Mouse (Mus musculus): Measurements from ENCODE around the gene Tbc1d14. TPM values are rescaled to one million over a fixed set of nuclear protein-coding genes. Genes with fewer than 3 reads are reported as not detected.

The Tbc1d14 gene
- polyA plus RNA-seq, 1 experiment from 2014 or later = 57.3 TPM

DNA sequence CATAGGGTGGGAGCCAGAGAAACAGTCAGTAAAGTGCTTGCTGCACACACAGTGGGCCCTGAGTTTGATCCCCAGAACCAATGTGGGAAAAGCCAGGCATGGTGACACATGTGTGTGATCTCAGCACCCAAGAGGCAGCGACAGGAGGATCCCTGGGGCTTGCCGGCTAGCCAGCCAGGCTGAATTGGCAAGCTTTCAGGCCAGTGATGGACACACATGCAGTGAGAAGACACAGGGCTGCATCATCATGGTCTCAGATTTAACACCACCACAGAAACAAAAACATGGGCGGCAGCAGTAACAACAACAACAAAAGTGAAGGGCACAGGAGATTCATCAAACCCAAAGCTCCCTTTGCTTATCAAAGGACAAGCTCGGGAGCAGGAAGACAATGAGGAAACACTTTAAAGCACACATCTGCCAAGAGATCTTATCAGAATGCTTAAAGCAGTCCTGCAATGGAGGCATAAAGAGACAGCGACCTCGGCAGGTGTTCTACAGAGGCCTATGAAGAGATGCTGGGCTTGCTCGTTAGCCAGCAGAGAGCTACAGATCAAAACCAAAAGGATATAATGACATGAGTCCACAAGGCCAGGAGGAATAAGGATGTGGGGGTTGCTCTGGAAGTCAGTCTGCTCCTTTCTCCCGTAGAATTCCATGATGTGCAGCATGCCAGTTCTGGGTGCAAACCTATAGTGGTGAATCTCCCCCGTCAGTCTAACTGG, 146.7 kb downstream of the Tbc1d14 start:
- 48% methylated on average over 9 of the region's 9 CpGs for WGBS
- Histone ChIP-seq H3K27me3 (replicated peaks) (no peaks in the 10 kb centered on the region), H3K27ac (no peak overlapping the region), H3K9ac (no peak overlapping the region), H3K4me3 (no peak overlapping the region), H3K4me1 (peaks cover 10% of the 10 kb centered on the region), H3K4me2 (replicated peaks) (no peak overlapping the region), H3K9me3 (no peaks in the 10 kb centered on the region), H3K36me3 (no peaks in the 10 kb centered on the region)
- ATAC-seq (ENCODE audit: low FRiP score, low read depth) = no peak

DNA sequence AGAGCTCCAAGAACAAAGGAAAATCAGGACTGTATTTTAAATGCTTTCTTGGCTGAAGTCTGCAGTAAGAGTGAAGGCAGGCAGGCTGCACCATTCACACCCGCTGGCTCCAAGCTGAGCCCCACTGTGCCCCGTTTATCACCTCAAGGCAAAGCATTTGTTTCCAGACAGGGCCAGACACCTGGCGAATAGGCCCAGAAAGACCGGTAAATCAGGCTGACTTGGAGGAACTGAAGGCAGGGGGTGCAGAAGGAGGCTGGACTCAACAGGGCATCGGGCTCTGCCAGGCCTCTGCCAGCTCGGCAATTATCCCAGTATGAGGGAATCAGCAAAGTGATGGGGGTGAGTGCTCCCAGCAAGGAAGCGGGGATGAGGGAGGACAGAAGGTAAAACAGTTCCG, 148.0 kb downstream of the Tbc1d14 start:
- Histone ChIP-seq H3K4me1 (peaks cover 7% of the 10 kb centered on the region; the same call in 1 of the 2 replicates), H3K9me3 (no peaks in the 10 kb centered on the region), H3K4me3 (no peak overlapping the region), H3K36me3 (no peaks in the 10 kb centered on the region), H3K27me3 (replicated peaks) (no peaks in the 10 kb centered on the region), H3K9ac (no peak overlapping the region), H3K4me2 (replicated peaks) (no peak overlapping the region), H3K27ac (no peak overlapping the region)
- ATAC-seq (ENCODE audit: low FRiP score, low read depth) = no peak
- 25% methylated on average over 8 of the region's 8 CpGs for WGBS

DNA sequence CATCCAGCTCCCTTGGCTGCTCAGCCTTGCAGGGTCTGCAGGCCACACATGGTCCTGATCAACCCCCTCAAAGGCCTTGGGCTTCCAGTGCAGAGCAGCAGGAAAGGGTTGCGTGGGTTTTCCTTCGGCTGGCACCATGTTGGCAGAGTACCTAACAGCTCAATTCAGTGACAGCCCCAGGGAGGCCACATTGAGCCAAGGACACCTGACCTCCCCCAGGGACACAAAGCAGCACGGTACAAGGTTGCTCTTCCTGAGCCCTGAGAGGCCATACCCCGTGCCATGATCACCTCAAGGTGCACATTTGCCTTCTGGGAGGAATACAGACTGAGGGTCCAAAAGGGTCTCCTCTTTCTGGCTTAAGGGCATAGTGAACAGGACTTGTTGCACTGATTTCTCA, 148.5 kb downstream of the Tbc1d14 start:
- 67% methylated on average over 4 of the region's 4 CpGs for WGBS
- no peak for ATAC-seq (ENCODE audit: low FRiP score, low read depth)

DNA sequence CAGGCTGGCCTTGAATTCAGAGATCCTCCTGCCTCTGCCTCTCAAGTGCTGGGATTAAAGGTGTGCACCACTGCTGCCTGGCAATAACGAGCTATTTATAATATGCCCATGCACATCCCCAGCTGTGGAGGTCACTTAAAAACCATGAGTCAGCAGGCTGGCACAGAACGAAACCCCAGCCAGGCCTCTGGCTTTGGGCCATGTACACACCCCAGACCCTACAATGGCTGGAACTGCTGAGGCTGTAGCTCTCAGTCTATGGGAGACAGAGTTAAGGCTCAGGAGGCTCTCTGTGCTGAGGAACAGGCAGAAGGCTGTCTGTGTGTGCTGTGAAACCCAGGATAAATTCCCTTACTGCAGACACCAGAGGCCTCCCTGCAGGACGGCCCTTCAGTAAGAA, 152.3 kb downstream of the Tbc1d14 start:
- no peak overlapping the region for H3K27ac ChIP-seq
- H3K9ac ChIP-seq = no peak overlapping the region
- no peaks in the 10 kb centered on the region for H3K9me3 ChIP-seq
- H3K4me2 ChIP-seq (replicated peaks) = no peak overlapping the region
- H3K4me1 ChIP-seq = peaks cover 5% of the 10 kb centered on the region; the same call in 1 of the 2 replicates
- no peak for ATAC-seq (ENCODE audit: low FRiP score, low read depth)
- no peak overlapping the region for H3K4me3 ChIP-seq
- H3K36me3 ChIP-seq = no peaks in the 10 kb centered on the region
- H3K27me3 ChIP-seq (replicated peaks) = no peaks in the 10 kb centered on the region
- 78% methylated on average over 3 of the region's 3 CpGs for WGBS

More for the DNA sequence above, 148.5 kb downstream of the Tbc1d14 start:
- no peak overlapping the region for H3K4me2 ChIP-seq (replicated peaks)
- no peaks in the 10 kb centered on the region for H3K27me3 ChIP-seq (replicated peaks)
- peaks cover 7% of the 10 kb centered on the region; the same call in 1 of the 2 replicates for H3K4me1 ChIP-seq
- H3K9ac ChIP-seq = no peak overlapping the region
- no peak overlapping the region for H3K4me3 ChIP-seq
- H3K36me3 ChIP-seq = no peaks in the 10 kb centered on the region
- no peak overlapping the region for H3K27ac ChIP-seq
- no peaks in the 10 kb centered on the region for H3K9me3 ChIP-seq

Other genes starting within 250 kb of the Tbc1d14 start
- 11.0 and 12.1 TPM in 2 replicates for gene Sorcs2, start 195.1 kb downstream of the Tbc1d14 start, polyA plus RNA-seq (2016; fragmentation: Nextera tagmentation; extraction: Ambion mirVana)
- gene Grpel1, start 128.3 kb downstream of the Tbc1d14 start, polyA plus RNA-seq (2016; fragmentation: Nextera tagmentation; extraction: Ambion mirVana) = 46.1 and 48.2 TPM in 2 replicates
- 2.5 and 2.7 TPM in 2 replicates for gene Tada2b, start 109.0 kb downstream of the Tbc1d14 start, polyA plus RNA-seq (2016; fragmentation: Nextera tagmentation; extraction: Ambion mirVana)
- gene Ccdc96, start 108.7 kb downstream of the Tbc1d14 start, polyA plus RNA-seq (2016; fragmentation: Nextera tagmentation; extraction: Ambion mirVana) = 4.0 and 4.6 TPM in 2 replicates
- 37.3 and 38.3 TPM in 2 replicates for gene D5Ertd579e, start 102.7 kb upstream of the Tbc1d14 start, polyA plus RNA-seq (2016; fragmentation: Nextera tagmentation; extraction: Ambion mirVana)
- 29.9 and 32.8 TPM in 2 replicates for gene Bloc1s4, start 155.4 kb upstream of the Tbc1d14 start, polyA plus RNA-seq (2016; fragmentation: Nextera tagmentation; extraction: Ambion mirVana)
- gene Mrfap1, start 203.5 kb upstream of the Tbc1d14 start, polyA plus RNA-seq (2016; fragmentation: Nextera tagmentation; extraction: Ambion mirVana) = 472 and 501 TPM in 2 replicates
- gene Man2b2, start 237.4 kb upstream of the Tbc1d14 start, polyA plus RNA-seq (2016; fragmentation: Nextera tagmentation; extraction: Ambion mirVana) = 11.5 and 14.2 TPM in 2 replicates